Mouse (Mus musculus) myocyte (in vitro differentiated cells): ENCODE results near the gene B230217C12Rik.

ENCODE experiments used
- CEBPB ChIP-seq: IDR thresholded peaks from 2 replicates; pipeline ENCODE4 v1.6.1; 2011; ENCODE audit warnings: mild to moderate bottlenecking, moderate library complexity; ENCODE audit not compliant: poor library complexity, insufficient read depth, severe bottlenecking
- E2F4 ChIP-seq: IDR thresholded peaks from one replicate; pipeline ENCODE4 v1.6.1; 2011; ENCODE audit warnings: mild to moderate bottlenecking, control low read depth, moderate library complexity; ENCODE audit not compliant: insufficient read depth
- MYOD1 ChIP-seq, 3 experiments: IDR thresholded peaks; one replicate each; pipeline ENCODE4 v1.6.1; 2011; ENCODE audit warnings: control low read depth in 2 of 3, low read depth in 2 of 3, mild to moderate bottlenecking in 2 of 3, moderate library complexity in 1 of 3; ENCODE audit not compliant: insufficient read length in 2 of 3, control insufficient read depth in 1 of 3
- POLR2A ChIP-seq: IDR thresholded peaks from one replicate; pipeline ENCODE4 v1.6.1; 2011; ENCODE audit warnings: low read depth, mild to moderate bottlenecking, control low read depth, moderate library complexity; ENCODE audit not compliant: insufficient read length
- POLR2AphosphoS2 ChIP-seq: IDR thresholded peaks from one replicate; pipeline ENCODE4 v1.6.1; 2011; ENCODE audit warnings: low read depth, control low read depth; ENCODE audit not compliant: insufficient read length
- SRF ChIP-seq: IDR thresholded peaks from one replicate; pipeline ENCODE4 v1.6.1; 2011; ENCODE audit warnings: low read depth; ENCODE audit not compliant: control insufficient read depth, insufficient read length
- TCF12 ChIP-seq: IDR thresholded peaks from one replicate; pipeline ENCODE4 v1.6.1; 2011; ENCODE audit warnings: mild to moderate bottlenecking, control low read depth; ENCODE audit not compliant: poor library complexity, insufficient read depth, severe bottlenecking
- TCF3 ChIP-seq: IDR thresholded peaks from one replicate; pipeline ENCODE4 v1.6.1; 2011; ENCODE audit warnings: low read depth, control low read depth; ENCODE audit not compliant: insufficient read length
- USF1 ChIP-seq: IDR thresholded peaks from one replicate; pipeline ENCODE4 v1.6.1; 2011; ENCODE audit warnings: low read depth, mild to moderate bottlenecking, control low read depth, moderate library complexity

DNA sequence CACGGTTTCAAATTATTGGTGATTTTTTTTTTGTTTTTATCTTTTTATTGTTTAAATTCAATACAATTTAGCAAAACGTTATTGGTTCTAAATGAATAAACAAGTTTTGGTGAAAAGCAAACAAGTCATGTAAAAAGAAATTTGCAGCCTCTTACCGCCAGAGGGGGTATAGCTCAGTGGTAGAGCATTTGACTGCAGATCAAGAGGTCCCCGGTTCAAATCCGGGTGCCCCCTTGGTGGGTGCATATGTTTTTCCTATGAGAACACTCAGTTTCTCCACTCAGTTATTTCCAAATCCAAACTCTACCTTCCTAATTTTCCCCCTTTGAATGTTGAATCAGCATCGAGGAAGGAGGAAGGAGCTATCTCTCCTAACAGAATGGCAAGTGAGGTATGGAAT is 43.7 kb upstream of the B230217C12Rik start:
- no peak for TF ChIP-seq USF1
- TF ChIP-seq POLR2AphosphoS2, result no peak
- TF ChIP-seq POLR2A, result no peak
- no peak for TF ChIP-seq TCF12
- no peak for TF ChIP-seq MYOD1 (IDR thresholded peaks at IDR 0.05; ENCODE audit: control insufficient read depth in 1 of 3, insufficient read length in 2 of 3, low read depth in 2 of 3)
- no peak for TF ChIP-seq SRF
- 0 out of 2 replicates have a peak, but pooled peaks have one; percentile 18 for TF ChIP-seq CEBPB
- no peak for TF ChIP-seq TCF3
- TF ChIP-seq E2F4, result no peak
